Mouse (Mus musculus) heart, embryonic 16.5 days (tissue): ENCODE measurements around the gene Dok5. TPM values are rescaled to one million over a fixed set of nuclear protein-coding genes. Genes with fewer than 3 reads are reported as not detected.

Experiments used
- ATAC-seq: fragments of 200-750 bp; cut with Nextera tagmentation; replicated peaks from 2 replicates; pipeline ENCODE4 v1.8.0; 2017; ENCODE audit warnings: moderate number of reproducible peaks; ENCODE audit not compliant: insufficient read depth, low FRiP score; ENCODE audit errors: extremely low read depth
- H3K27ac ChIP-seq: fragments of 300-500 bp; sonication (generic); 2 replicates; pipeline ENCODE4 v1.5.1; 2014; ENCODE audit warnings: mild to moderate bottlenecking, low read length, control low read depth, moderate library complexity
- H3K27me3 ChIP-seq: fragments of 300-500 bp; sonication (generic); 2 replicates; pipeline ENCODE4 v1.6.1; 2014; ENCODE audit warnings: low read length, mixed read lengths; ENCODE audit not compliant: control insufficient read depth, insufficient read depth
- H3K36me3 ChIP-seq: fragments of 300-500 bp; sonication (generic); 2 replicates; pipeline ENCODE4 v1.6.1; 2014; ENCODE audit not compliant: control insufficient read depth, insufficient read depth
- H3K4me1 ChIP-seq: fragments of 300-500 bp; sonication (generic); 2 replicates; pipeline ENCODE4 v1.6.1; 2014; ENCODE audit warnings: low read length, mixed read lengths; ENCODE audit not compliant: control insufficient read depth, insufficient read depth
- H3K4me2 ChIP-seq: fragments of 300-500 bp; sonication (generic); 2 replicates; pipeline ENCODE4 v1.6.1; 2014; ENCODE audit warnings: low read depth, mild to moderate bottlenecking, control low read depth, low read length
- H3K4me3 ChIP-seq: fragments of 300-500 bp; sonication (generic); 2 replicates; pipeline ENCODE4 v1.5.1; 2014; ENCODE audit warnings: mild to moderate bottlenecking, control low read depth, low read length
- H3K9ac ChIP-seq: fragments of 300-500 bp; sonication (generic); 2 replicates; pipeline ENCODE4 v1.6.1; 2014; ENCODE audit warnings: low read length, control low read depth
- H3K9me3 ChIP-seq: fragments of 300-500 bp; sonication (generic); replicated peaks from 2 replicates; pipeline ENCODE4 v1.6.1; 2016; ENCODE audit warnings: low read length; ENCODE audit not compliant: control insufficient read depth
- WGBS: fragments of 180-500 bp; shearing (Covaris S2); extraction: QIAGEN DNeasy Blood & Tissue Kit; methylation state at CpG from one replicate; pipeline ENCODE4 v1.1.7; 2014; 5-methylcytosine and 5-hydroxymethylcytosine counted together
- polyA plus RNA-seq: library from polyadenylated mRNA; unstranded; fragments of >200 nt; fragmentation: Nextera tagmentation; extraction: Ambion mirVana; gene quantifications from 2 replicates; pipeline ENCODE4 v1.2.1, GENCODE M21; 2015

Dok5 gene
- polyA plus RNA-seq, 1 experiment from 2014 or later: 6.1 TPM

GRCm38 (mm10) chr2:170873382-170873781 lies 141.8 kb downstream of the Dok5 start:
- H3K9ac ChIP-seq: no peak overlapping the region
- H3K36me3 ChIP-seq: no peaks in the 10 kb centered on the region
- WGBS: 12% methylated on average over 8 of the region's 8 CpGs
- H3K27me3 ChIP-seq: peaks cover 5% of the 10 kb centered on the region
- no peaks in the 10 kb centered on the region for H3K4me1 ChIP-seq
- H3K27ac ChIP-seq: no peak overlapping the region
- ATAC-seq: no peak
- H3K4me2 ChIP-seq: no peak overlapping the region
- H3K4me3 ChIP-seq: no peak overlapping the region
- no peaks in the 10 kb centered on the region for H3K9me3 ChIP-seq

GRCm38 (mm10) chr2:170877515-170877914 lies 145.9 kb downstream of the Dok5 start:
- 2% methylated on average over 4 of the region's 4 CpGs for WGBS
- no peak overlapping the region for H3K27ac ChIP-seq
- peaks cover 13% of the 10 kb centered on the region for H3K27me3 ChIP-seq
- H3K4me1 ChIP-seq: no peaks in the 10 kb centered on the region
- H3K9ac ChIP-seq: no peak overlapping the region
- H3K36me3 ChIP-seq: no peaks in the 10 kb centered on the region
- ATAC-seq: 0 out of 2 replicates have a peak, but pooled peaks have one; percentile 14
- no peaks in the 10 kb centered on the region for H3K9me3 ChIP-seq
- no peak overlapping the region for H3K4me2 ChIP-seq
- H3K4me3 ChIP-seq: no peak overlapping the region

- no peak for ATAC-seq
- H3K27ac ChIP-seq: no peak overlapping the region
Observed at GRCm38 (mm10) chr2:170877936-170878335, 146.3 kb downstream of the Dok5 start.

GRCm38 (mm10) chr2:170884209-170884801 lies 152.7 kb downstream of the Dok5 start:
- 47% methylated on average over 4 of the region's 4 CpGs for WGBS

More at GRCm38 (mm10) chr2:170877936-170878335, 146.3 kb downstream of the Dok5 start:
- H3K4me1 ChIP-seq: no peaks in the 10 kb centered on the region
- no peak overlapping the region for H3K4me2 ChIP-seq
- H3K27me3 ChIP-seq: peaks cover 13% of the 10 kb centered on the region
- H3K36me3 ChIP-seq: no peaks in the 10 kb centered on the region
- H3K9ac ChIP-seq: no peak overlapping the region
- H3K9me3 ChIP-seq: no peaks in the 10 kb centered on the region
- no peak overlapping the region for H3K4me3 ChIP-seq
- WGBS: 57% methylated on average over 5 of the region's 5 CpGs

GRCm38 (mm10) chr2:170887984-170888383 lies 156.4 kb downstream of the Dok5 start:
- Histone ChIP-seq H3K4me3 (no peak overlapping the region), H3K9ac (no peak overlapping the region), H3K4me1 (no peaks in the 10 kb centered on the region), H3K27me3 (no peaks in the 10 kb centered on the region), H3K36me3 (no peaks in the 10 kb centered on the region), H3K9me3 (no peaks in the 10 kb centered on the region), H3K4me2 (0 out of 2 replicates have a peak overlapping the region, but pooled peaks have one; percentile 15), H3K27ac (no peak overlapping the region)
- no peak for ATAC-seq
- WGBS: 55% methylated on average over 9 of the region's 9 CpGs

More at GRCm38 (mm10) chr2:170884209-170884801, 152.7 kb downstream of the Dok5 start:
- Histone ChIP-seq H3K36me3 (no peaks in the 10 kb centered on the region), H3K27me3 (peaks cover 5% of the 10 kb centered on the region; the same call in 1 of the 2 replicates), H3K4me3 (no peak overlapping the region), H3K4me1 (no peaks in the 10 kb centered on the region), H3K27ac (no peak overlapping the region), H3K4me2 (no peak overlapping the region), H3K9ac (no peak overlapping the region), H3K9me3 (no peaks in the 10 kb centered on the region)
- no peak for ATAC-seq

DNA sequence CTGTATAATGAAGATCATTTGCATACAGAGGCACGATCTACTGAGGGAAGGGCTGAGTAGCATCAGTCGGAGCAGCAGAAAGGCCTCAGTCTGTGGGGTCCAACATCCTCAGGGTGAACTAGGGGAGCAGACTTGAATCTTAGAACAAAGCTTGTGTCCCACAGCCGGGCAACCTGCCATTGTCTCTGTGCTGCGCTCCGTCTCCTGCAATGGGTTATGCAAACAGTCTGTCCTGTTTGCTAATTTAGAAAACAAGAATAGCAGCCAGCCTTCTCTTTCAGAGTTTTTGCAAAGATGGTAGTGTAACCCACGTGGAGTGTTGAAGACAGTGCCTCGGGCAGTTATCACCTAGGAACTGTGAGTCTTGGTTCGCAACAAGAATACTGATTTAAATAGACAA lies 163.5 kb downstream of the Dok5 start:
- WGBS: 82% methylated on average over 8 of the region's 8 CpGs
- ATAC-seq: no peak
- no peaks in the 10 kb centered on the region for H3K36me3 ChIP-seq

DNA sequence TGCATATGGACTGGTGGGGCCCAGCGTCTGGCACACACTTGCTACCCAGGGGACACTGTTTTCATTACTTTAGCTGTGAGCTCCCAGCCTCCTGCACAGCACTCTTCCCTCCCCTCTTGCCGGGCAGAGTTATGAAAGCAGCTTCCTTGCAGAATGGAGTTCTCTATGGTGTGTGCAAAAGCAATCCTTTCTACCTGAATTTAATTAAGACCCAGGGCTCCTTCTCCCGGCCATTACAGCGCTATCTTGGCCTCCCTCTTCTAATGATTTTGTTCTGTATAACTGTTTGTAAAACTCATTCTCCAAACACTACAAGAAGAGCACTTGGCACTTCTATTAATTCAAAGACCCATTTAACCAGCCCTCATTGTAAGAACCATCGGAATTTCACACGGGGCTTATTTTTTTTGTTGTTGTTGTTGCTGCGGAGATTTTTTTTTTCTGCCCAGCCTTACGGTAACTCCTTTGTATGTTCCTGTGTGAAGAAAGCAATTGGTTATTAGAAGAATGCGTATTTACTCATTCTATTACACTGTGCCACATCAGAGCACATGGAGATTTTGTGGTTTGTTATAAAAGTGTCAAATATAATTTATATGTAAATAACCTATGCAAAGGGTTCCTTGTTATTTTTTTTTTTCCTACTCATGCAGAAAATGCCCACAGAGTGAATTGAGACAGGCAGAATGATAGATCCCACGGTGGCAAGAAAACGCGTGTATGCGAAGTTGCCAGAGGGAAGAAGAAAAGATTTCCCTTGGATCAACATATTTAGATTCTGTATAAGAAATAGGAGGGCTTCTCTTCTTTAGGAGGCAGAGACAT lies 170.8 kb downstream of the Dok5 start:
- 78% methylated on average over 13 of the region's 13 CpGs for WGBS
- ATAC-seq: no peak
- no peak overlapping the region for H3K9ac ChIP-seq

More for the DNA sequence above, 163.5 kb downstream of the Dok5 start:
- Histone ChIP-seq H3K27me3 (no peaks in the 10 kb centered on the region), H3K4me3 (no peak overlapping the region), H3K4me1 (no peaks in the 10 kb centered on the region), H3K27ac (no peak overlapping the region), H3K9ac (no peak overlapping the region), H3K9me3 (no peaks in the 10 kb centered on the region), H3K4me2 (no peak overlapping the region)

GRCm38 (mm10) chr2:170903029-170903306 lies 171.4 kb downstream of the Dok5 start:
- WGBS: 85% methylated on average over 7 of the region's 7 CpGs
- no peak for ATAC-seq
- no peaks in the 10 kb centered on the region for H3K27me3 ChIP-seq
- no peaks in the 10 kb centered on the region for H3K36me3 ChIP-seq
- no peak overlapping the region for H3K9ac ChIP-seq
- H3K9me3 ChIP-seq: 0 out of 2 replicates have a peak, but pooled peaks cover 2% of the 10 kb centered on the region
- H3K4me1 ChIP-seq: no peaks in the 10 kb centered on the region
- no peak overlapping the region for H3K27ac ChIP-seq
- H3K4me2 ChIP-seq: no peak overlapping the region
- H3K4me3 ChIP-seq: no peak overlapping the region

More for the DNA sequence above, 170.8 kb downstream of the Dok5 start:
- no peaks in the 10 kb centered on the region for H3K36me3 ChIP-seq
- H3K27ac ChIP-seq: no peak overlapping the region
- H3K4me2 ChIP-seq: no peak overlapping the region
- 0 out of 2 replicates have a peak, but pooled peaks cover 2% of the 10 kb centered on the region for H3K9me3 ChIP-seq
- no peak overlapping the region for H3K4me3 ChIP-seq
- no peaks in the 10 kb centered on the region for H3K27me3 ChIP-seq
- H3K4me1 ChIP-seq: no peaks in the 10 kb centered on the region

- H3K4me1 ChIP-seq: no peaks in the 10 kb centered on the region
- 0 out of 2 replicates have a peak, but pooled peaks cover 2% of the 10 kb centered on the region for H3K9me3 ChIP-seq
- 84% methylated on average over 9 of the region's 9 CpGs for WGBS
- no peaks in the 10 kb centered on the region for H3K36me3 ChIP-seq
- H3K9ac ChIP-seq: no peak overlapping the region
- no peak for ATAC-seq
- H3K27ac ChIP-seq: no peak overlapping the region
- H3K4me2 ChIP-seq: no peak overlapping the region
- no peaks in the 10 kb centered on the region for H3K27me3 ChIP-seq
- no peak overlapping the region for H3K4me3 ChIP-seq
Observed at GRCm38 (mm10) chr2:170903367-170903766, 171.8 kb downstream of the Dok5 start.
